Mouse (Mus musculus) lung, embryonic 14.5 days (tissue): ENCODE results near the gene Nek1. TPM values are rescaled to one million over a fixed set of nuclear protein-coding genes. Genes with fewer than 3 reads are reported as not detected.

Experiments
- ATAC-seq: fragments of 200-750 bp; cut with Nextera tagmentation; 2 replicates; pipeline ENCODE4 v1.8.0; 2017; ENCODE audit warnings: mild to moderate bottlenecking, moderate TSS enrichment, moderate library complexity; ENCODE audit not compliant: insufficient read depth
- DNase-seq: peaks from one replicate; pipeline ENCODE4 v3.0.0-alpha.2; 2015
- H3K27ac ChIP-seq: fragments of 300-500 bp; sonication (generic); 2 replicates; pipeline ENCODE4 v1.5.1; 2014; ENCODE audit warnings: low read depth, mild to moderate bottlenecking, moderate library complexity
- H3K27me3 ChIP-seq: fragments of 300-500 bp; sonication (generic); 2 replicates; pipeline ENCODE4 v1.6.1; 2014; ENCODE audit warnings: low read length, control low read depth; ENCODE audit not compliant: insufficient read depth
- H3K36me3 ChIP-seq: fragments of 300-500 bp; sonication (generic); 2 replicates; pipeline ENCODE4 v1.6.1; 2014; ENCODE audit warnings: control low read depth; ENCODE audit not compliant: insufficient read depth
- H3K4me1 ChIP-seq: fragments of 300-500 bp; sonication (generic); 2 replicates; pipeline ENCODE4 v1.6.1; 2014; ENCODE audit warnings: antibody characterized with exemption, control low read depth; ENCODE audit not compliant: insufficient read depth
- H3K4me2 ChIP-seq: fragments of 300-500 bp; sonication (generic); 2 replicates; pipeline ENCODE4 v1.6.1; 2014; ENCODE audit warnings: mild to moderate bottlenecking
- H3K4me3 ChIP-seq: fragments of 300-500 bp; sonication (generic); 2 replicates; pipeline ENCODE4 v1.5.1; 2014; ENCODE audit warnings: low read depth, low read length
- H3K9ac ChIP-seq: fragments of 300-500 bp; sonication (generic); 2 replicates; pipeline ENCODE4 v1.6.1; 2014
- H3K9me3 ChIP-seq: fragments of 300-500 bp; sonication (generic); 2 replicates; pipeline ENCODE4 v1.6.1; 2016; ENCODE audit warnings: low read depth, low read length, control low read depth
- CTCF ChIP-seq: IDR thresholded peaks from 2 replicates; pipeline ENCODE4 v1.5.1; 2016; ENCODE audit warnings: antibody characterized with exemption, low read depth
- WGBS: fragments of 180-500 bp; shearing (Covaris S2); extraction: QIAGEN DNeasy Blood & Tissue Kit; methylation state at CpG from one replicate; pipeline ENCODE4 v1.1.7; 2014; 5-methylcytosine and 5-hydroxymethylcytosine counted together
- polyA plus RNA-seq: library from polyadenylated mRNA; unstranded; fragments of >200 nt; fragmentation: Nextera tagmentation; extraction: Ambion mirVana; gene quantifications from 2 replicates; pipeline ENCODE4 v1.2.1, GENCODE M21; 2014

The Nek1 gene
- polyA plus RNA-seq, 1 experiment from 2014 or later, result 20.7 TPM

GRCm38 (mm10) chr8:60956847-60957246, 36.1 kb upstream of the Nek1 start:
- no peak for TF ChIP-seq CTCF
- ATAC-seq (no peak; the same call in 1 of the 2 replicates), DNase-seq (no peak)
- no peaks in the 10 kb centered on the region for H3K9me3 ChIP-seq
- no peaks in the 10 kb centered on the region for H3K27me3 ChIP-seq
- H3K4me2 ChIP-seq, result no peak overlapping the region
- H3K4me1 ChIP-seq, result no peaks in the 10 kb centered on the region
- H3K9ac ChIP-seq, result no peak overlapping the region
- H3K27ac ChIP-seq, result peak overlapping the region; percentile 36; the same call in 1 of the 2 replicates
- 91% methylated on average over 7 of the region's 7 CpGs for WGBS
- no peaks in the 10 kb centered on the region for H3K36me3 ChIP-seq
- H3K4me3 ChIP-seq, result no peak overlapping the region

- H3K27me3 ChIP-seq, result no peaks in the 10 kb centered on the region
- no peak overlapping the region for H3K27ac ChIP-seq
- 0 out of 2 replicates have a peak, but pooled peaks cover 2% of the 10 kb centered on the region for H3K4me1 ChIP-seq
- no peak overlapping the region for H3K4me2 ChIP-seq
- H3K4me3 ChIP-seq, result no peak overlapping the region
- WGBS, result 80% methylated on average over 3 of the region's 3 CpGs
- DNase-seq (no peak), ATAC-seq (no peak)
- TF ChIP-seq CTCF, result no peak
- no peaks in the 10 kb centered on the region for H3K9me3 ChIP-seq
- no peak overlapping the region for H3K9ac ChIP-seq
- no peaks in the 10 kb centered on the region for H3K36me3 ChIP-seq
Observed at GRCm38 (mm10) chr8:60962763-60963162, 30.2 kb upstream of the Nek1 start.

- DNase-seq (no peak), ATAC-seq (no peak)
- Histone ChIP-seq H3K4me1 (0 out of 2 replicates have a peak, but pooled peaks cover 2% of the 10 kb centered on the region), H3K9me3 (no peaks in the 10 kb centered on the region), H3K27me3 (no peaks in the 10 kb centered on the region), H3K36me3 (no peaks in the 10 kb centered on the region), H3K4me2 (no peak overlapping the region), H3K9ac (no peak overlapping the region), H3K4me3 (no peak overlapping the region), H3K27ac (no peak overlapping the region)
- TF ChIP-seq CTCF, result no peak
- 56% methylated on average over 2 of the region's 2 CpGs for WGBS
Observed at GRCm38 (mm10) chr8:60963931-60964330, 29.1 kb upstream of the Nek1 start.

GRCm38 (mm10) chr8:60964518-60964917, 28.5 kb upstream of the Nek1 start:
- Histone ChIP-seq H3K9ac (no peak overlapping the region), H3K9me3 (no peaks in the 10 kb centered on the region), H3K4me3 (no peak overlapping the region), H3K4me2 (no peak overlapping the region), H3K36me3 (no peaks in the 10 kb centered on the region), H3K27ac (no peak overlapping the region), H3K4me1 (0 out of 2 replicates have a peak, but pooled peaks cover 2% of the 10 kb centered on the region), H3K27me3 (no peaks in the 10 kb centered on the region)
- WGBS, result 79% methylated on average over 4 of the region's 4 CpGs
- no peak for DNase-seq
- TF ChIP-seq CTCF, result no peak
- no peak for ATAC-seq

GRCm38 (mm10) chr8:60965306-60965705, 27.7 kb upstream of the Nek1 start:
- ATAC-seq, result no peak
- 38% methylated on average over 6 of the region's 6 CpGs for WGBS
- no peaks in the 10 kb centered on the region for H3K27me3 ChIP-seq
- no peaks in the 10 kb centered on the region for H3K36me3 ChIP-seq
- no peak for TF ChIP-seq CTCF
- H3K27ac ChIP-seq, result no peak overlapping the region
- H3K9ac ChIP-seq, result no peak overlapping the region
- no peaks in the 10 kb centered on the region for H3K9me3 ChIP-seq
- 0 out of 2 replicates have a peak, but pooled peaks cover 2% of the 10 kb centered on the region for H3K4me1 ChIP-seq
- no peak for DNase-seq
- no peak overlapping the region for H3K4me2 ChIP-seq
- no peak overlapping the region for H3K4me3 ChIP-seq

- Histone ChIP-seq H3K4me1 (0 out of 2 replicates have a peak, but pooled peaks cover 2% of the 10 kb centered on the region), H3K27me3 (no peaks in the 10 kb centered on the region), H3K4me3 (no peak overlapping the region), H3K9ac (no peak overlapping the region), H3K9me3 (no peaks in the 10 kb centered on the region), H3K36me3 (no peaks in the 10 kb centered on the region), H3K4me2 (no peak overlapping the region), H3K27ac (no peak overlapping the region)
- no peak for TF ChIP-seq CTCF
- no peak for ATAC-seq
- WGBS, result 52% methylated on average over 3 of the region's 3 CpGs
- DNase-seq, result no peak
Observed at GRCm38 (mm10) chr8:60965741-60966140, 27.3 kb upstream of the Nek1 start.

- WGBS, result 43% methylated on average over 2 of the region's 2 CpGs
- Histone ChIP-seq H3K9me3 (no peaks in the 10 kb centered on the region), H3K4me3 (no peak overlapping the region), H3K36me3 (no peaks in the 10 kb centered on the region), H3K27me3 (no peaks in the 10 kb centered on the region), H3K27ac (no peak overlapping the region), H3K9ac (no peak overlapping the region), H3K4me1 (0 out of 2 replicates have a peak, but pooled peaks cover 2% of the 10 kb centered on the region), H3K4me2 (no peak overlapping the region)
- ATAC-seq (no peak), DNase-seq (no peak)
- TF ChIP-seq CTCF, result no peak
Observed at GRCm38 (mm10) chr8:60969091-60969490, 23.9 kb upstream of the Nek1 start.

GRCm38 (mm10) chr8:60971808-60972207, 21.2 kb upstream of the Nek1 start:
- TF ChIP-seq CTCF, result no peak
- Histone ChIP-seq H3K4me3 (no peak overlapping the region), H3K36me3 (no peaks in the 10 kb centered on the region), H3K4me1 (no peaks in the 10 kb centered on the region), H3K27ac (no peak overlapping the region), H3K4me2 (no peak overlapping the region), H3K9me3 (no peaks in the 10 kb centered on the region), H3K9ac (no peak overlapping the region), H3K27me3 (no peaks in the 10 kb centered on the region)
- peak; percentile 75 for DNase-seq
- ATAC-seq, result no peak
- 55% methylated on average over 4 of the region's 4 CpGs for WGBS
